Mouse (Mus musculus) cortical plate, adult 2 months (tissue): ENCODE measurements around the gene Vmac.

Source experiments
- CTCF ChIP-seq: fragments of 200-500 bp; IDR thresholded peaks from 2 replicates; pipeline ENCODE4 v1.5.1; 2011; ENCODE audit warnings: mild to moderate bottlenecking, control low read depth, low read length; ENCODE audit not compliant: insufficient read depth; ENCODE audit errors: extremely low read depth
- POLR2A ChIP-seq: fragments of 200-500 bp; IDR thresholded peaks from 2 replicates; pipeline ENCODE4 v1.6.1; 2011; ENCODE audit warnings: mild to moderate bottlenecking, low read length, control low read depth; ENCODE audit not compliant: insufficient read depth; ENCODE audit errors: extremely low read depth

DNA sequence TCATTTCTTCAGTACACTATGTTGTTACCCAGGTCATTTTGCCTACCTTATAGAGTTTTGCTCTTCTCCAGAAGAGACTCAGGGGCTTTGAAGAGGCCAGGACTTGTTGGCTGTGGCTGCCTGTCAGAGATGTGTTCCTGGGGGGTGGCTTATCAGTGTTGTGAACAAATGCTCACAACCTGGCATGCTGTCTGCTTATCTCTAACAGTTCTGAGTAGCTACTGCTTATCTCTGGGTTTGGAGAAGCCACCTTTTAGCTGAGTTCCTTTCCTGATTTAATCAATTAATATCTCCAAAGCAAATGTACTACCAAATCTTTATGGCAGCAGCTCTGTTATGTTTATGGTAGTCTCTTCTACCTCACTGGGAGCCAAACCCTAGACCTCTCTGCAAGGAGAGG lies 29.8 kb downstream of the Vmac start:
- no peak for TF ChIP-seq POLR2A
- no peak for TF ChIP-seq CTCF
